Mouse (Mus musculus): ENCODE data around the gene Nedd4. TPM values are rescaled to one million over a fixed set of nuclear protein-coding genes. Genes with fewer than 3 reads are reported as not detected.
A peak's percentile ranks its signal among the peaks of the same experiment; 100 is the strongest.

The Nedd4 gene
- polyA plus RNA-seq, 1 experiment from 2014 or later = 643 TPM

- DNase-seq (ENCODE audit: extremely low spot score, low spot score) = peak; percentile 14
- peaks cover 100% of the 10 kb centered on the region for H3K36me3 ChIP-seq (replicated peaks)
- H3K4me1 ChIP-seq = no peaks in the 10 kb centered on the region
- no peaks in the 10 kb centered on the region for H3K27me3 ChIP-seq (ENCODE audit: poor library complexity, severe bottlenecking)
- H3K4me3 ChIP-seq = no peak overlapping the region
- 94% methylated on average over 4 of the region's 4 CpGs for WGBS
- no peak overlapping the region for H3K27ac ChIP-seq
- H3K9me3 ChIP-seq = no peaks in the 10 kb centered on the region
Observed at GRCm38 (mm10) chr9:72714945-72715344, 52.8 kb downstream of the Nedd4 start.

GRCm38 (mm10) chr9:72716200-72716599, 54.1 kb downstream of the Nedd4 start:
- Histone ChIP-seq H3K27me3 (ENCODE audit: poor library complexity, severe bottlenecking) (no peaks in the 10 kb centered on the region), H3K36me3 (replicated peaks) (peaks cover 100% of the 10 kb centered on the region), H3K4me3 (no peak overlapping the region), H3K27ac (no peak overlapping the region), H3K4me1 (no peaks in the 10 kb centered on the region), H3K9me3 (no peaks in the 10 kb centered on the region)
- whole genome bisulfite sequencing = 93% methylated on average over 7 of the region's 7 CpGs
- DNase-seq (ENCODE audit: extremely low spot score, low spot score) = no peak

GRCm38 (mm10) chr9:72719143-72719542, 57.0 kb downstream of the Nedd4 start:
- H3K4me1 ChIP-seq = no peaks in the 10 kb centered on the region
- no peak overlapping the region for H3K4me3 ChIP-seq
- H3K36me3 ChIP-seq (replicated peaks) = peaks cover 100% of the 10 kb centered on the region
- H3K27ac ChIP-seq = no peak overlapping the region
- no peaks in the 10 kb centered on the region for H3K27me3 ChIP-seq (ENCODE audit: poor library complexity, severe bottlenecking)
- H3K9me3 ChIP-seq = no peaks in the 10 kb centered on the region
- DNase-seq (ENCODE audit: extremely low spot score, low spot score) = no peak
- WGBS = 97% methylated on average over 4 of the region's 4 CpGs

GRCm38 (mm10) chr9:72721221-72721620, 59.1 kb downstream of the Nedd4 start:
- Histone ChIP-seq H3K27ac (no peak overlapping the region), H3K27me3 (ENCODE audit: poor library complexity, severe bottlenecking) (no peaks in the 10 kb centered on the region), H3K4me1 (no peaks in the 10 kb centered on the region), H3K9me3 (no peaks in the 10 kb centered on the region), H3K4me3 (no peak overlapping the region), H3K36me3 (replicated peaks) (peaks cover 100% of the 10 kb centered on the region)
- 94% methylated on average over 14 of the region's 14 CpGs for WGBS
- no peak for DNase-seq (ENCODE audit: extremely low spot score, low spot score)

DNA sequence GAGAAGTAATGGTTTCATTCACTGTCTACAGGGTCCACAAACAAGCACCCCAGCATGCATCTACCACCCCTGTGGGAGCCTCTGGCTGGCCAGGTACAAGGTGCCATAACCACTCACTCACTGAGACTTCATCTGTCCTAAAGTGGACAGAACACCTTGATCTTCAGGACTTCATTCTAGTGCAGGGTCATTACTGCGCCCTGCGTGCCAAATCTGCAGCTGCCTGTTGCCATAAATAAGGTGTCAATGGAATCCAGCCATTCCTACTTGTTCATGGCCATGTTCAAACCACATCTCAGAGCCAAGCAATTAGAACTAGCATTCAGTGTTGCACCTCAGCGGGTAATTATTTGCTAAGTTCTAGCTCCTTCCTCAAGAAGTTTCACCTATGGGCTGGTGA, 60.5 kb downstream of the Nedd4 start:
- H3K4me1 ChIP-seq = no peaks in the 10 kb centered on the region
- no peak overlapping the region for H3K4me3 ChIP-seq
- no peak overlapping the region for H3K27ac ChIP-seq
- H3K9me3 ChIP-seq = no peaks in the 10 kb centered on the region
- DNase-seq (ENCODE audit: extremely low spot score, low spot score) = no peak
- H3K27me3 ChIP-seq (ENCODE audit: poor library complexity, severe bottlenecking) = no peaks in the 10 kb centered on the region
- peaks cover 100% of the 10 kb centered on the region for H3K36me3 ChIP-seq (replicated peaks)
- 92% methylated on average over 3 of the region's 3 CpGs for WGBS

DNA sequence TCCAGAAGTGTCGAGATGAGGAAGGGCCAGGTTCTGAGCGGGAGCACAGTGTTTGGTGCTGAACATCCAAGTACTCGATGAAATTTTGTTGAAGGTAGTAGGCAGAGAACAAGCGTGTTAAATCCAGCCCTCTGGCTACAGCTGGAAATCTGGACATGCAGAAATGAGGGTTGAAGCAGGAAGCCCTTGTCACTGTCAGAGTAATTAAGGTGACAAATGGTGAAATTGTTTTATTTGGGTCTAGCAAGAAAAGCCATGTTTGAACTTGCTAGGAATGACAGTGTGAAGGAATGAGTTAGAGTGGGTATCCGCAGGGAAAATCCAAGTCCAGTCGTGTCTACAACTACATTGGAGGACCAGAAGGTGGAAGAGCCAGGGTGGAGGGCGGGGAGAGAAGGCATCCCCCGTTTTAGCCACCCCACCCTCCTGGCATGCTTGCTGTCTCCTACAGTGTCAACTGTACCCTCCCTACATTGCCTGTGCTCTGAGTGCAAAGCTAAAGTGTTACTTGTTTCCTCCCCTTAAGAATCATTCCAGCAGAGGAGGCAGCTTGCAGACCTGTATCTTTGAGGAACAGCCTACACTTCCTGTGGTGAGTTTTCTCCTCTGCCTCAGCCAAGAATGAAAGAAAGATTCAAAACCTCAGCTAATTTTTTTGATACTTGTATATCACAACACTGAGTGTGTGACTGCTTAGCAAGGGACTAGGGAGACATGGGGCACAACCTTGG, 62.5 kb downstream of the Nedd4 start:
- H3K4me1 ChIP-seq = no peaks in the 10 kb centered on the region
- H3K4me3 ChIP-seq = no peak overlapping the region
- 93% methylated on average over 8 of the region's 8 CpGs for WGBS
- H3K27ac ChIP-seq = no peak overlapping the region
- H3K36me3 ChIP-seq (replicated peaks) = peaks cover 100% of the 10 kb centered on the region
- H3K27me3 ChIP-seq (ENCODE audit: poor library complexity, severe bottlenecking) = no peaks in the 10 kb centered on the region
- H3K9me3 ChIP-seq = no peaks in the 10 kb centered on the region
- DNase-seq (ENCODE audit: extremely low spot score, low spot score) = no peak

DNA sequence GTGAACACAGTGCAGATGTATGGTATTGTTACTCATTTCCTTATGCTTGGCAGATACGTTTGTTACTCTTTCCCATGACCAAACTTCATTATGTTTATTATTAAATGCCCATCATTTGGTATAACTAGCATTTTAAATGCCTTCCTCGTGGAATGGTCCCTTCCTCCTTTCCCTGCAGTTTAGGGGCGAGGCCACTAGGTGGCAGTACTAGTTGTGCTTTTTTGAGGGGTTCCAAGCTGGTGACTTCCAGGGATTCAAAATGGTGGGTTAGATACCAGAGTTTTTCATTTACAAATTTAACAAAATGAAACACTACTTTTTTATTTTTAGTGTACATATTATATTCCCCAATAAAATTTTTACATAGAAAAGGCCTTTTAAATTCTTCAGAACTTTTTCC, 71.8 kb downstream of the Nedd4 start:
- Histone ChIP-seq H3K9me3 (no peaks in the 10 kb centered on the region), H3K4me1 (no peaks in the 10 kb centered on the region), H3K27ac (no peak overlapping the region), H3K27me3 (ENCODE audit: poor library complexity, severe bottlenecking) (no peaks in the 10 kb centered on the region), H3K4me3 (no peak overlapping the region), H3K36me3 (replicated peaks) (peaks cover 99% of the 10 kb centered on the region)
- 49% methylated on average over 3 of the region's 3 CpGs for WGBS
- peak; percentile 65 for DNase-seq (ENCODE audit: extremely low spot score, low spot score)

GRCm38 (mm10) chr9:72735822-72736410, 73.8 kb downstream of the Nedd4 start:
- WGBS = 71% methylated on average over 3 of the region's 3 CpGs
- H3K27ac ChIP-seq = no peak overlapping the region
- no peaks in the 10 kb centered on the region for H3K27me3 ChIP-seq (ENCODE audit: poor library complexity, severe bottlenecking)
- H3K9me3 ChIP-seq = no peaks in the 10 kb centered on the region
- no peak overlapping the region for H3K4me3 ChIP-seq
- peaks cover 99% of the 10 kb centered on the region for H3K36me3 ChIP-seq (replicated peaks)
- DNase-seq (ENCODE audit: extremely low spot score, low spot score) = peak; percentile 73
- no peaks in the 10 kb centered on the region for H3K4me1 ChIP-seq

DNA sequence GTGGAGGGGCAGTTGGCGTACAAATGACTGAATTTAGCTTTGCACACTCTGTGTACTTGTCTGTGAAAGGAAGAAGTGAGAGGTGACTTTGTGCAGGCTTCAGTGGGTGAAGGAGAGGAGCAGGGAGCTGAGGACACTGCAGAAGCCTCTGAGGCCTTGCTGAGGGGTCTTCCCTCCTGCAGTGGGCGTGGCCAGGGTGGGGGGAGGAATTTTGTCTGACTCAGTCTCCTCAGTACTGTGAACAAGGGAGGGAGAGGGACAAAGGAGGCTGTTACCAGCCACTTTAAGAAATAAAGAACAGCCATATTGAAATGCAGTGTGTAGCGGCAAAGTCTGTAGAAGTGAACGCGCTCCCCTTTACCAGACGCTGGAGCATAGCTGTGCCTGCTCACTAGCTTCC, 79.1 kb downstream of the Nedd4 start:
- H3K27ac ChIP-seq = no peak overlapping the region
- H3K9me3 ChIP-seq = no peaks in the 10 kb centered on the region
- no peak for DNase-seq (ENCODE audit: extremely low spot score, low spot score)
- H3K36me3 ChIP-seq (replicated peaks) = peaks cover 100% of the 10 kb centered on the region
- WGBS = 96% methylated on average over 6 of the region's 6 CpGs
- no peak overlapping the region for H3K4me3 ChIP-seq
- no peaks in the 10 kb centered on the region for H3K27me3 ChIP-seq (ENCODE audit: poor library complexity, severe bottlenecking)
- H3K4me1 ChIP-seq = no peaks in the 10 kb centered on the region

- DNase-seq (ENCODE audit: extremely low spot score, low spot score) = no peak
- Histone ChIP-seq H3K4me3 (no peak overlapping the region), H3K4me1 (no peaks in the 10 kb centered on the region), H3K9me3 (no peaks in the 10 kb centered on the region), H3K27ac (no peak overlapping the region), H3K27me3 (ENCODE audit: poor library complexity, severe bottlenecking) (no peaks in the 10 kb centered on the region), H3K36me3 (replicated peaks) (peaks cover 93% of the 10 kb centered on the region)
- 89% methylated on average over 5 of the region's 5 CpGs for WGBS
Observed at GRCm38 (mm10) chr9:72746278-72746677, 84.1 kb downstream of the Nedd4 start.

DNA sequence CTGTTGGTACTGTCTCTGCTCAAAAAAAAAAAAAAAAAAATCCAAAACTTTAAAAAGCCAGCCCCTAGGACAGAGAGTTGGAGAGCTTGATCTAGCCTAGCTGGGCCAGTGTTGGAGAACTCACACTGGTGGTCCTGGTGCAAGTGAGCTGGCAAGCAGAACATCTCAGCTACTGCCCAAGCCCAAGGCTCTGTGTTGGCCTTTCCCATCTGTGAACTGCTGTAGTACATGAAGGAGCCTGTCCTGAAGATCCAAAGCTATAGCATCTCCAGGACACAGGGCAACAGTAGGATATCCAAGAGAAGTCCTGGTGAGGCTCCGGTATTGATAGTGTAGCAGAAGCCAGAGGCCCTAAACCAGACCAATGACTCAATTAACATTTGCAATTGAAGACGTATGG, 88.1 kb downstream of the Nedd4 start:
- no peak for DNase-seq (ENCODE audit: extremely low spot score, low spot score)
- Histone ChIP-seq H3K4me1 (peaks cover 23% of the 10 kb centered on the region), H3K27ac (no peak overlapping the region), H3K36me3 (replicated peaks) (peaks cover 54% of the 10 kb centered on the region), H3K4me3 (no peak overlapping the region), H3K27me3 (ENCODE audit: poor library complexity, severe bottlenecking) (no peaks in the 10 kb centered on the region), H3K9me3 (no peaks in the 10 kb centered on the region)
- 77% methylated on average over 2 of the region's 2 CpGs for WGBS

- no peak overlapping the region for H3K27ac ChIP-seq
- peaks cover 26% of the 10 kb centered on the region for H3K4me1 ChIP-seq
- DNase-seq (ENCODE audit: extremely low spot score, low spot score) = no peak
- no peak overlapping the region for H3K4me3 ChIP-seq
- no peaks in the 10 kb centered on the region for H3K27me3 ChIP-seq (ENCODE audit: poor library complexity, severe bottlenecking)
- H3K9me3 ChIP-seq = no peaks in the 10 kb centered on the region
- WGBS = 83% methylated on average over 9 of the region's 9 CpGs
- peaks cover 30% of the 10 kb centered on the region for H3K36me3 ChIP-seq (replicated peaks)
Observed at GRCm38 (mm10) chr9:72752656-72753055, 90.5 kb downstream of the Nedd4 start.

DNA sequence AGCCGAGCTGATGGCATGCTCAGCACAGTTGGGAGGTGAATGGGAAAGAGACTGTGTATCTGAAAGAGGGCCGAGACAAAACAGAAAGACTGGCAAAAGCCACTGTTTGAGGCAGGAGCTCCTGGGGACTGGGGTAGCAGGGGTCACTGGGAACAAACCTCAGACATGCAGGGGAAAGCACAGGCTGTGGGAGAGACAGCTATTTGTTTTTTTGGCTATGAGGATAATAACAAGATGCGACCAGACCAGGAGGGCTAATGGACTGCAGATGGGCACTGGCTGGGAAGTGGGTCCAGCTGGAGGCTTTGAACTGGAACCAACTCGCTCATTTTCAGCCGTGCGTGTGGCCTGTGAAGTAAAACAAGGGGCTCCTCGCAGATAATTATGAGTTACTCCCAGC, 91.6 kb downstream of the Nedd4 start:
- WGBS = 23% methylated on average over 7 of the region's 7 CpGs
- Histone ChIP-seq H3K27ac (peak overlapping the region; percentile 60; the same call in 1 of the 2 replicates), H3K9me3 (no peaks in the 10 kb centered on the region), H3K4me1 (peaks cover 35% of the 10 kb centered on the region), H3K4me3 (no peak overlapping the region), H3K27me3 (ENCODE audit: poor library complexity, severe bottlenecking) (no peaks in the 10 kb centered on the region), H3K36me3 (replicated peaks) (peaks cover 20% of the 10 kb centered on the region)
- DNase-seq (ENCODE audit: extremely low spot score, low spot score) = no peak

All from forebrain, embryonic 10.5 days (tissue).